Mouse (Mus musculus): ENCODE data around the gene Dennd2c. TPM values are rescaled to one million over a fixed set of nuclear protein-coding genes. Genes with fewer than 3 reads are reported as not detected.

Dennd2c gene
- 2.1 and 2.2 TPM in 2 replicates for polyA plus RNA-seq (2015; fragmentation: Nextera tagmentation; extraction: Ambion mirVana)

DNA sequence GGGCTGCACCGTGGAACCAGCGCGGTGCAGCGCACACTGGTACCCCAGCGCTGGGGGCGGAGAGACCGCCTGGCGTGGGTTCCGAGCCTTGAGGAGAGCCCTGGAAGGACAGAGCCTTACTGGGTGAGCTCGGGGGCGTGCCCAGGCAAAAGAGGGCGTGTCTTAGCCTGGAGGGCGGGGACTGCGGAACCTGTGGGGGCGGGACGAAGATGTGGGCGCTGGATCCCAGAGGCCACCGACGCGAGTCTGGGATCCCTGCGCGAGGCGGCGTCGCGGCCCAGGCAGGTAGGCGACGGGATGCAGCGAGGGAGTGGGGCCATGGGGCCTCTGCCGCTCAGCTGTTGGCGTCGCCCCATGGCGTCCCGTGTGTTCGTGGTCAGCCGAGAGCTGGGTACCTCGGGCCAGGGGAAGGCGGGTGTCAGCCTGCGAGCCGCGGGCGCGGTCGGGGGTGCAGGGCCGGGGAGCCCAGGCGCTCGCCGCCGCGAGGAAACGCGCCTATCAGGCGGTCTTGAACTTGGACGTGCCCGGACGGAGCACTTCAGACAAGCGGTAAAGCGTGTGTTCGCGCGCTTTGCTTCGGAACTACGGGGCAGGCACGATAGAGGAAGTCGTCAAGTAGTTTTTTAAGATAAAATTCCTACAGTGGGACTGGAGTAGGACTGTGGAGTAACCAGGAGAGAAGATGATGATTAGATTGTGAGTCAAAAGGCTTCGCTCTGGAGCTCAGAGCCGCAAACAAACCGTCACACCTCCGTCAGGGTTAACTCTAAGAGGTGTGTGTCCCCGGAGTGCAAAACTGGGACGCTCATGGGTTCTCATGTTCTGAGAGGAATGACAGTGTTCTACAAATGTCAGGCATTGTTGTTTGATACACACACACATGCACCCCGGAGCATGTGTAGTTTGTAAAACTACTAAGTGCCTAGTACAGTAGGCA lies at the start of gene Dennd2c:
Gene Dennd2c (plus strand): TSS at position 151 of the 937 bp plus-strand sequence.
- H3K9ac ChIP-seq (ENCODE audit: low read depth, low read length): peak within 1 kb of the TSS; percentile 82
- peak within 1 kb of the TSS; percentile 79 for H3K4me3 ChIP-seq (ENCODE audit: low read length)
- peak within 1 kb of the TSS; percentile 94 for H3K4me2 ChIP-seq (ENCODE audit: low read depth, low read length)
- no peaks in the 10 kb centered on the region for H3K36me3 ChIP-seq (ENCODE audit: control insufficient read depth, insufficient read depth, low read length)
- no peaks in the 10 kb centered on the region for H3K9me3 ChIP-seq (ENCODE audit: control insufficient read depth, low read length)
- no peaks in the 10 kb centered on the region for H3K27me3 ChIP-seq (replicated peaks; ENCODE audit: control insufficient read depth, insufficient read depth, low read length)
- ATAC-seq: peak; percentile 98
- H3K27ac ChIP-seq (ENCODE audit: low read length): no peak within 1 kb of the TSS
- no peaks in the 10 kb centered on the region for H3K4me1 ChIP-seq (ENCODE audit: control insufficient read depth, insufficient read depth, low read length)
- under 1% methylated on average over 71 of the region's 72 CpGs for WGBS

DNA sequence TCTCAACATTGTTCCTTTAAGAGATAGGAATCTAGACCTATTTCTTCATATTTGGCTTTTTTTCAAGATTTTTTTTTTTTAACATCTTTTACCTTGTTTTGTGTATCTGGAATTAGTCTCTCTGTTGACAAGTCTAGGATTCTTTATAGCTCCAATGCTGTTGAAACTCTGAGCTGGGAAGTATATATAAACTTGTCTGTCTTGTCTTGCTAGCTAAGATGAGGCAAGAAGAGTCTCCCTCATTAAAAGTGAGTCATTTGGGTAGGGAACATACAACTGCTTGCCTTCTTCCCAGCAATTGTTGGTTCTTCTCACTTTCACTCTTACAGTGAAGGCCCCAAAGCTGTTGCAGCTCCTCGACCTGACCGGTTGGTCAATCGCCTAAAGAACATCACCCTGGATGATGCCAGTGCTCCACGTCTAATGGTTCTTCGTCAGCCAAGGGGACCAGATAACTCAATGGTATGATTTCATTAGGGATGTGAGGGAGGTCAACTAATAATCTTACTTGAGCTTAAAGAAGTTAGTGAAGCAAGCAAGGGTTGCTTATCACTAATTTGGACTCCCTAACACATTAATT lies 46.3 kb upstream of the Dennd2c start:
- no peak for ATAC-seq
- no peaks in the 10 kb centered on the region for H3K27me3 ChIP-seq (replicated peaks; ENCODE audit: control insufficient read depth, insufficient read depth, low read length)

DNA sequence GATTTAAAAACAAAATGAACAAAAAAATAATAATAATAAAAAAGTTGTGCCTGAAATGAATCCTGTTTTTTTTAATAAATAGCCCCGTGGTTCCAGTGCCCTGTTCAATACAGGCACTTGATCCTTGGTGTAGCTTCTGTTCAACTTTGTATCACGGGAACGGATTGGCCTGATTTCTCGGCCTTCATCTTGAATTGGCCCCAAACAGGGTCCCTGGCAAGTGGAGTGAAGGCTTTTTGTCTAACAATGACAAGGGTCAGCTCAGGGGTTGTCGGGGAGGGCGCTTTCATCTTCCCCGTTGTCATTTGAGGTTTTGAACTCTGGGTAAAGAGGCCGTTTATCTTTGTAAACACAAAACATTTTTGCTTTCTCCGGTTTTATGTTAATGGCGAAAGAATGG lies 44.7 kb upstream of the Dennd2c start:
- Histone ChIP-seq H3K27ac (ENCODE audit: low read length) (peak overlapping the region; percentile 66; the same call in 1 of the 2 replicates), H3K4me1 (ENCODE audit: control insufficient read depth, insufficient read depth, low read length) (peaks cover 4% of the 10 kb centered on the region; the same call in 1 of the 2 replicates), H3K4me2 (ENCODE audit: low read depth, low read length) (peak overlapping the region; percentile 63), H3K27me3 (replicated peaks; ENCODE audit: control insufficient read depth, insufficient read depth, low read length) (no peaks in the 10 kb centered on the region), H3K36me3 (ENCODE audit: control insufficient read depth, insufficient read depth, low read length) (peaks cover 10% of the 10 kb centered on the region), H3K4me3 (ENCODE audit: low read length) (peak overlapping the region; percentile 84), H3K9ac (ENCODE audit: low read depth, low read length) (peak overlapping the region; percentile 58), H3K9me3 (ENCODE audit: control insufficient read depth, low read length) (no peaks in the 10 kb centered on the region)
- peak; percentile 59 for ATAC-seq
- WGBS: 3% methylated on average over 10 of the region's 10 CpGs

More for the DNA sequence above, 46.3 kb upstream of the Dennd2c start:
- H3K9me3 ChIP-seq (ENCODE audit: control insufficient read depth, low read length): no peaks in the 10 kb centered on the region
- WGBS: 83% methylated on average over 5 of the region's 5 CpGs
- no peak overlapping the region for H3K27ac ChIP-seq (ENCODE audit: low read length)
- H3K4me2 ChIP-seq (ENCODE audit: low read depth, low read length): no peak overlapping the region
- H3K4me1 ChIP-seq (ENCODE audit: control insufficient read depth, insufficient read depth, low read length): peaks cover 4% of the 10 kb centered on the region; the same call in 1 of the 2 replicates
- H3K9ac ChIP-seq (ENCODE audit: low read depth, low read length): no peak overlapping the region
- H3K4me3 ChIP-seq (ENCODE audit: low read length): no peak overlapping the region
- H3K36me3 ChIP-seq (ENCODE audit: control insufficient read depth, insufficient read depth, low read length): peaks cover 6% of the 10 kb centered on the region; the same call in 1 of the 2 replicates

DNA sequence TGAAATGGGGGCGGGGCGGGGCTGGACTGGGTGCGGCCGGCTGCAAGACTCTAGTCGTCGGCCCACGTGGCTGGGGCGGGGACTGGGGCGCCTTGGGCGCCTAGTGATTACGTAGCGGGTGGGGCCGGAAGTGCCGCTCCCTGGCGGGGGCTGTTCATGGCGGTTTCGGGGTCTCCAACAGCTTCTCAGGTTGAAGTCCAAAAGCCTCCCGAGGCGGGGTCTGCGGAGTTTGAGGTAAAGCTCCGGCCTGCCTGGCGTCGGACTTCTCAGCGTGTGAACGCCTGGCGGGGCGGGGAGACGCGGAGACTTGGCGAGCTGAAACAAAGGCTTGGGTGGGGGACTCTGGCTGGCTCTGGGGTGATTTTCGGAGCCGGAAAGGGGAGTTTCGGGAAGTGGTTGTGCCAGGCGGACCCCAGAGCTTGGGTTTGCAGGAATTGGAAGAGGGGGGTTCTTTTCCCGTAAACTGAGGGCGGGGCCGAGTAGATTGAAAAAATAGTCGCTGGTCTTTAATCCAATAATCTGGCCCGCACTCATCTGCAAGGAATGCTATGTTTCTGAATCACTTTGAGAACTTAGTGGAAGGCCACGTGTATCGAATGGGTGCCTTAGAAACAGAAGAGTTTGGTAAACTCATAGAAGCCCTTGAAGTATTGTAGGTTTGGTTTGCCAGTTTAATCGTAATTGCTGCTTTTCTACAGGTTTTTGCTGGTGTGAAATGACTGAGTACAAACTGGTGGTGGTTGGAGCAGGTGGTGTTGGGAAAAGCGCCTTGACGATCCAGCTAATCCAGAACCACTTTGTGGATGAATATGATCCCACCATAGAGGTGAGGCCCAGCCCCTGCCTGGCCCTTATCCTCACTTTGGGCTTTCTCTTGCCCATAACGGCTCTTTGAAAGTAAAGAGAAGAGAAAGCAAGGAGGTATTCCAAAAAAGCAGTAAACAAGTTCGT lies 43.9 kb upstream of the Dennd2c start, which contains the start of gene Nras:
Gene Nras (plus strand): TSS at position 79 of the 951 bp plus-strand sequence.
- Histone ChIP-seq H3K9me3 (ENCODE audit: control insufficient read depth, low read length) (no peaks in the 10 kb centered on the region), H3K9ac (ENCODE audit: low read depth, low read length) (peak within 1 kb of the TSS; percentile 92), H3K4me1 (ENCODE audit: control insufficient read depth, insufficient read depth, low read length) (peaks cover 4% of the 10 kb centered on the region; the same call in 1 of the 2 replicates), H3K36me3 (ENCODE audit: control insufficient read depth, insufficient read depth, low read length) (peaks cover 14% of the 10 kb centered on the region), H3K4me2 (ENCODE audit: low read depth, low read length) (peak within 1 kb of the TSS; percentile 72), H3K4me3 (ENCODE audit: low read length) (peak within 1 kb of the TSS; percentile 84), H3K27me3 (replicated peaks; ENCODE audit: control insufficient read depth, insufficient read depth, low read length) (no peaks in the 10 kb centered on the region), H3K27ac (ENCODE audit: low read length) (peak within 1 kb of the TSS; percentile 96)
- peak; percentile 97 for ATAC-seq
- WGBS: 2% methylated on average over 46 of the region's 46 CpGs

DNA sequence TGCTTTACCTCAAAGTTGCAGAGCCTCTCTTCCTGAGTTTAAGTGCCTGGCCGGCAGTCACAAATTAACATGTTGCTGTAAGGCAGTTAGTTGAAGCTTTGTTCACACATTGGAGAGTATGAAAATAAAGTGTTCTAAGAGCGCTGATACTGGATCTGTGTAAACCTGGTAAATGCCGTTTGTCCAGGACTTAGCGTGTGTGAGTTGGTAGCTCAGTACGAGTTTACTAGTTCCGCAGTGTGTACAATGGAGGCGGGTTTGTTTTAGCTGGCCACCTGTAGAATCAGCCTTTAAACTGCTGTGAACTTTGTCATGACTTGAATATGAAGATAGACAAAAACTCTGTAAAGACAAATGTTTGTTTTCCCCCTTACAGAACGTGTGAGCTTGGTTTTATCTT lies 35.5 kb upstream of the Dennd2c start:
- Histone ChIP-seq H3K4me1 (ENCODE audit: control insufficient read depth, insufficient read depth, low read length) (no peaks in the 10 kb centered on the region), H3K9ac (ENCODE audit: low read depth, low read length) (no peak overlapping the region), H3K9me3 (ENCODE audit: control insufficient read depth, low read length) (no peaks in the 10 kb centered on the region), H3K27ac (ENCODE audit: low read length) (no peak overlapping the region), H3K27me3 (replicated peaks; ENCODE audit: control insufficient read depth, insufficient read depth, low read length) (no peaks in the 10 kb centered on the region), H3K36me3 (ENCODE audit: control insufficient read depth, insufficient read depth, low read length) (peaks cover 28% of the 10 kb centered on the region), H3K4me3 (ENCODE audit: low read length) (no peak overlapping the region), H3K4me2 (ENCODE audit: low read depth, low read length) (no peak overlapping the region)
- ATAC-seq: no peak
- 83% methylated on average over 8 of the region's 8 CpGs for WGBS

DNA sequence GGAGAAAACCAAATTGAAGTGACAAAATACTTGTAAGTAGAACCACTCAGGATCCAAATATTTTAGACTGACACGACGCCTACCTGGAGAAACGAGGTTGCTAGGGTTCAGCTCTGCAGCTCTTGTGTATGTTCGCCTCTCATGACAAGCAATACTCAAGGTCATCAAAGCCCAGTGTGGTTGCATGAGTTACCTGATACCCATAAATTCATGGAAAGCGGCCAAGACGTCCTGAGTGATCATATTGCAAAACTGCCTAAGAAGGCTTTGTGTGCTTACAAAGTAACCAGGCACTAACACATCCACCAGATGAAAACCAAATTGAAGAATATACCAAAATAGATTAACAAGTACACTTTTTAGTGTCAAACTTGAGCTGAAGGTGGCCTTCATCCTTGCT lies 33.4 kb upstream of the Dennd2c start:
- Histone ChIP-seq H3K9me3 (ENCODE audit: control insufficient read depth, low read length) (no peaks in the 10 kb centered on the region), H3K4me1 (ENCODE audit: control insufficient read depth, insufficient read depth, low read length) (no peaks in the 10 kb centered on the region), H3K4me3 (ENCODE audit: low read length) (no peak overlapping the region), H3K4me2 (ENCODE audit: low read depth, low read length) (no peak overlapping the region), H3K9ac (ENCODE audit: low read depth, low read length) (no peak overlapping the region), H3K27me3 (replicated peaks; ENCODE audit: control insufficient read depth, insufficient read depth, low read length) (no peaks in the 10 kb centered on the region), H3K36me3 (ENCODE audit: control insufficient read depth, insufficient read depth, low read length) (peaks cover 18% of the 10 kb centered on the region), H3K27ac (ENCODE audit: low read length) (no peak overlapping the region)
- no peak for ATAC-seq
- 86% methylated on average over 6 of the region's 6 CpGs for WGBS

DNA sequence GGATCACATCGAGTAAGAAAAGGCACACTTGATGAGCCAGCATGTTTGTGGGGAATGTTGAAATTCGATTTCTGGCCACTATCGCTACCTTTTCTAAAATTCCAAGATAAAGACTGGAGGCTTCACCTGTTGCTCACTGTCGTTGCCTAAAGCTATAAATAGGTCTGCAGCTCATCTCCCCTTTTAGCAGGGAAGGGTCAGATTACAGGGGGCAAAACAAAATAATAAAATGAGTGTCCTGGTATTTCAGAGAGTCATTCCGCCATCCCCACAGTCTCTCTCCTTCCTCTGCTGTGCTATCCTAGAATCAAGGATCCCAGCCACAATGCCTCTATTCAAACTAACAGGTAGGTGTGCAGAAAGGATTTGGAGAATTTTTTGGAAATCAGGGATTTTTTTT lies 28.6 kb upstream of the Dennd2c start, which contains the start of gene Ampd1:
Gene Ampd1 (plus strand): TSS at position 244 of the 400 bp plus-strand sequence.
- Histone ChIP-seq H3K4me3 (ENCODE audit: low read length) (no peak within 1 kb of the TSS), H3K4me1 (ENCODE audit: control insufficient read depth, insufficient read depth, low read length) (no peaks in the 10 kb centered on the region), H3K9ac (ENCODE audit: low read depth, low read length) (no peak within 1 kb of the TSS), H3K27ac (ENCODE audit: low read length) (no peak within 1 kb of the TSS), H3K4me2 (ENCODE audit: low read depth, low read length) (no peak within 1 kb of the TSS), H3K9me3 (ENCODE audit: control insufficient read depth, low read length) (no peaks in the 10 kb centered on the region), H3K27me3 (replicated peaks; ENCODE audit: control insufficient read depth, insufficient read depth, low read length) (no peaks in the 10 kb centered on the region), H3K36me3 (ENCODE audit: control insufficient read depth, insufficient read depth, low read length) (no peaks in the 10 kb centered on the region; the same call in 1 of the 2 replicates)
- no peak for ATAC-seq
- 66% methylated on average over 5 of the region's 5 CpGs for WGBS

DNA sequence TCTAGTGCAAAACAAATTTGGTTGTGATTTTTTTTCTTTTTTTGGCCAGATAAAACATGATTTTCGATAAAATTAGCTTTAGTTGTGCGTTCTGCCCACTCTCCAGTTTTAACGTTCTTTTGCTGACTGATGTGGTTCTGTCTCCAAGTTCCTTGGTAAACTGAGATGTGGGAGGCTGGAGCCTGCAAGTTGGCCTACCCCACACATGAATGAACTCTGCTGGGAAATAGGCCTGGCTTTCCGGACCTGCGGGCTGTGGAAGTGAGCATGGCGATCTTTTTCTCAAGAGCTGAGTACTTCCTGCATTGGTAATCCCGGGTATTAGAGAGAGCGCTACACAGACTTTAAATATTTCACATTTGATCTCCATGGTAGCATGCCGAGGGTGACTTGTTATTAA lies 26.5 kb upstream of the Dennd2c start:
- H3K4me1 ChIP-seq (ENCODE audit: control insufficient read depth, insufficient read depth, low read length): no peaks in the 10 kb centered on the region
- 85% methylated on average over 9 of the region's 9 CpGs for WGBS
- no peak overlapping the region for H3K9ac ChIP-seq (ENCODE audit: low read depth, low read length)
- no peak overlapping the region for H3K4me2 ChIP-seq (ENCODE audit: low read depth, low read length)
- no peak overlapping the region for H3K4me3 ChIP-seq (ENCODE audit: low read length)
- H3K27me3 ChIP-seq (replicated peaks; ENCODE audit: control insufficient read depth, insufficient read depth, low read length): no peaks in the 10 kb centered on the region
- no peak for ATAC-seq
- no peaks in the 10 kb centered on the region for H3K9me3 ChIP-seq (ENCODE audit: control insufficient read depth, low read length)
- H3K36me3 ChIP-seq (ENCODE audit: control insufficient read depth, insufficient read depth, low read length): no peaks in the 10 kb centered on the region
- H3K27ac ChIP-seq (ENCODE audit: low read length): no peak overlapping the region
